8 mouse cellular contexts compared by ENCODE assay signal in the genomic region with DNA sequence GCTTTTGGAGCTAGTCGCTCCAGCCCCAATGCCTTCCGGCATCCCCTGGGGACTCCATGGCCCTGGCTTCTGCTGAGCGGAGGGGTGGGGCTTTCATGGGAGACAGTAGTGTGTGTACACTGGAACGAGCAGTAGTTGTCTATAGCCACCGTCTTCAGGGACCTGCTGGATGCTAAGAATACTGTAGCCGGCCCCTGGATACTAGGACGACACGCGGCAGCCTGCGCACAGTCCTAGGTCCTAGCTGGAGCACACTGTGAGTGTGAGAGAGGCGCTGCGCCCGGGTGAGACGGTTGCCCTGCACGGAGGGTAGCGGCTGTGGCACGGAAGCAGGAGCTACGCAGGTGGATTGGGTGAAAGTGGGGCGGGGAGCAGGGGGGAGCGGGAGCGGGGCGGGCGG. TPM values are rescaled to one million over a fixed set of nuclear protein-coding genes. Genes with fewer than 3 reads are reported as not detected.
DNase-seq lines count a peak whose midpoint lies in the region; ATAC-seq and TF ChIP-seq lines count a peak whose summit lies in the region.

Gene Tmc5, plus strand, starts transcription at position 97 of the 400 bp plus-strand sequence.

- WGBS in liver, embryonic 11.5 days = 12% methylated on average over 23 of the region's 23 CpGs
- WGBS in forebrain, embryonic 16.5 days = 7% methylated on average over 21 of the region's 23 CpGs
- WGBS in liver, embryonic 14.5 days (ENCODE audit: insufficient replicate concordance) = 11% methylated on average over 23 of the region's 23 CpGs
- WGBS in cerebellum, adult 2 months = 22% methylated on average over 23 of the region's 23 CpGs

- H3K27me3 ChIP-seq in liver, embryonic 11.5 days (replicated peaks; ENCODE audit: control insufficient read depth, insufficient read depth, low read length) = peaks cover 22% of the 10 kb centered on the region
- H3K27me3 ChIP-seq in forebrain, embryonic 16.5 days (replicated peaks; ENCODE audit: control insufficient read depth, insufficient read depth, low read length) = no peaks in the 10 kb centered on the region
- H3K27me3 ChIP-seq in liver, embryonic 14.5 days (ENCODE audit: control insufficient read depth, insufficient read depth, low read length) = peaks cover 18% of the 10 kb centered on the region
- no peaks in the 10 kb centered on the region; the same call in 1 of the 2 replicates for H3K27me3 ChIP-seq in cerebellum, adult 2 months (ENCODE audit: control insufficient read depth, insufficient read depth, low read length)

- TF ChIP-seq CTCF in liver, embryonic 14.5 days (IDR thresholded peaks at IDR 0.05; ENCODE audit: low read depth) = no peak
- TF ChIP-seq CTCF in cerebellum, adult 2 months (IDR thresholded peaks at IDR 0.05; ENCODE audit: borderline replicate concordance, insufficient read depth, low read depth, low read length) = no peak

- H3K27ac ChIP-seq in liver, embryonic 11.5 days (ENCODE audit: low read depth, low read length) = no peak within 1 kb of the TSS
- H3K27ac ChIP-seq in forebrain, embryonic 16.5 days (ENCODE audit: low read length) = no peak within 1 kb of the TSS
- no peak within 1 kb of the TSS for H3K27ac ChIP-seq in liver, embryonic 14.5 days
- H3K27ac ChIP-seq in cerebellum, adult 2 months (ENCODE audit: insufficient read depth, low read length) = no peak within 1 kb of the TSS

- no peak for TF ChIP-seq EP300 in liver, embryonic 14.5 days (IDR thresholded peaks at IDR 0.05; ENCODE audit: low read depth)

- TF ChIP-seq POLR2A in cerebellum, adult 2 months (IDR thresholded peaks at IDR 0.05; ENCODE audit: borderline replicate concordance, insufficient read depth, low read length) = no peak

- no peak within 1 kb of the TSS for H3K9ac ChIP-seq in liver, embryonic 11.5 days (ENCODE audit: low read depth, low read length)
- no peak within 1 kb of the TSS; the same call in 1 of the 2 replicates for H3K9ac ChIP-seq in forebrain, embryonic 16.5 days (replicated peaks; ENCODE audit: low read depth, low read length)
- no peak within 1 kb of the TSS for H3K9ac ChIP-seq in liver, embryonic 14.5 days (replicated peaks)

- no peaks in the 10 kb centered on the region for H3K9me3 ChIP-seq in liver, embryonic 11.5 days (ENCODE audit: control insufficient read depth, low read length)
- no peaks in the 10 kb centered on the region for H3K9me3 ChIP-seq in forebrain, embryonic 16.5 days (ENCODE audit: control insufficient read depth, low read length)
- H3K9me3 ChIP-seq in liver, embryonic 14.5 days (ENCODE audit: control insufficient read depth, low read length) = no peaks in the 10 kb centered on the region

- DNase-seq in liver, embryonic 11.5 days (ENCODE audit: low spot score) = no peak
- DNase-seq in liver = no peak
- no peak for DNase-seq in liver, embryonic 14.5 days (ENCODE audit: low read depth in 3 of 3, low spot score in 3 of 3)
- DNase-seq in thymus, postnatal 0 days (ENCODE audit: low spot score) = peak; percentile 84
- DNase-seq in spleen, adult 18-20 months = no peak
- DNase-seq in spleen, postnatal 10 days (ENCODE audit: low spot score in 2 of 2) = no peak
- DNase-seq in cerebellum, adult 2 months = no peak

- H3K36me3 ChIP-seq in liver, embryonic 11.5 days (ENCODE audit: control insufficient read depth, insufficient read depth, low read length) = no peaks in the 10 kb centered on the region
- H3K36me3 ChIP-seq in forebrain, embryonic 16.5 days (ENCODE audit: control insufficient read depth, insufficient read depth) = no peaks in the 10 kb centered on the region
- no peaks in the 10 kb centered on the region for H3K36me3 ChIP-seq in liver, embryonic 14.5 days (replicated peaks; ENCODE audit: control insufficient read depth, insufficient read depth, low read depth)

- ATAC-seq in liver, embryonic 11.5 days (replicated peaks; ENCODE audit: low FRiP score) = no peak
- ATAC-seq in forebrain, embryonic 16.5 days = no peak
- no peak for ATAC-seq in liver, embryonic 14.5 days (ENCODE audit: insufficient read depth)

- H3K4me2 ChIP-seq in liver, embryonic 11.5 days = peak within 1 kb of the TSS; percentile 56
- peak within 1 kb of the TSS; percentile 42 for H3K4me2 ChIP-seq in forebrain, embryonic 16.5 days (ENCODE audit: low read length)
- 0 out of 2 replicates have a peak within 1 kb of the TSS, but pooled peaks have one; percentile 20 for H3K4me2 ChIP-seq in liver, embryonic 14.5 days (ENCODE audit: low read depth)

- peak within 1 kb of the TSS; percentile 28; the same call in 1 of the 2 replicates for H3K4me3 ChIP-seq in liver, embryonic 11.5 days (ENCODE audit: low read depth, low read length)
- H3K4me3 ChIP-seq in forebrain, embryonic 16.5 days (replicated peaks; ENCODE audit: low read length) = peak within 1 kb of the TSS; percentile 13
- no peak within 1 kb of the TSS for H3K4me3 ChIP-seq in liver, embryonic 14.5 days (ENCODE audit: insufficient read depth in 1 of 2, low read depth in 2 of 2, low read length in 2 of 2)
- H3K4me3 ChIP-seq in cerebellum, adult 2 months (replicated peaks; ENCODE audit: insufficient read depth, low read depth, low read length) = no peak within 1 kb of the TSS

- H3K4me1 ChIP-seq in liver, embryonic 11.5 days (replicated peaks; ENCODE audit: control insufficient read depth, insufficient read depth, low read length) = peaks cover 17% of the 10 kb centered on the region
- peaks cover 41% of the 10 kb centered on the region for H3K4me1 ChIP-seq in forebrain, embryonic 16.5 days (replicated peaks; ENCODE audit: control insufficient read depth, insufficient read depth, low read length)
- H3K4me1 ChIP-seq in liver, embryonic 14.5 days (replicated peaks; ENCODE audit: control insufficient read depth in 2 of 2, insufficient read depth in 2 of 2, low read length in 1 of 2) = peaks cover 0 to 2% of the 10 kb centered on the region in 2 experiments; a peak in 1 of 4 replicates
- H3K4me1 ChIP-seq in cerebellum, adult 2 months (ENCODE audit: control insufficient read depth, insufficient read depth, low read length) = peaks cover 13% of the 10 kb centered on the region

RNA-seq across cellular contexts. Expression of gene Tmc5, which starts in this region (rescaled TPM):
- not detected in 2 replicates for polyA plus RNA-seq in liver, embryonic 11.5 days (2014; fragmentation: Nextera tagmentation; extraction: Ambion mirVana)
- polyA plus RNA-seq in forebrain, embryonic 16.5 days (2015; fragmentation: Nextera tagmentation; extraction: Ambion mirVana) = 0.16 and 0.24 TPM in 2 replicates
- polyA plus RNA-seq in liver, embryonic 14.5 days (2012; rRNA removed) = not detected in 2 replicates
- not detected in 2 replicates for polyA plus RNA-seq in liver, embryonic 14.5 days (2014; fragmentation: Nextera tagmentation; extraction: Ambion mirVana)
- 2.0 and 2.2 TPM in 2 replicates for polyA plus RNA-seq in thymus, postnatal 0 days (2015; fragmentation: Nextera tagmentation; extraction: Ambion mirVana)
- 0.13 and 0.22 TPM in 2 replicates for polyA plus RNA-seq in cerebellum, adult 2 months (2012; rRNA removed)

Comparison
In these comparisons a context has a peak if more than half of its experiments do, and no peak if none do; other contexts are left out.
1. H3K4me3 ChIP-seq: peak in liver, embryonic 11.5 days (single experiment) and forebrain, embryonic 16.5 days (single experiment); none in liver, embryonic 14.5 days (0 of 2) and cerebellum, adult 2 months (single experiment).
2. Peak in every context shown above with its lines, with median percentiles within 50 percentile points of each other: H3K4me2 ChIP-seq.